Mouse (Mus musculus): ENCODE measurements around the gene Gm5891. TPM values are rescaled to one million over a fixed set of nuclear protein-coding genes. Genes with fewer than 3 reads are reported as not detected.
"Not testable (repeated sequence)": the region's sequence is repeated elsewhere in the genome, so short reads cannot be mapped to it uniquely, and the experiment has no call there.

Gm5891 gene
- polyA plus RNA-seq (2021), result not detected

- POLR2A ChIA-PET; CTCF ChIA-PET; ATAC-seq; DNase-seq (ENCODE audit: low read depth, low spot score); H3K27me3 ChIP-seq; in situ Hi-C loops (cut with MboI; ENCODE audit: low pct_unique_long_range_greater_than_20kb): not testable (repeated sequence)
Measured at GRCm38 (mm10) chr7:21921191-21921590, at the start of gene Gm5891. Gm5891 (minus strand) TSS chr7:21921291.

Other genes starting within 250 kb of the Gm5891 start
- gene Gm4175, start 159.8 kb downstream of the Gm5891 start, polyA plus RNA-seq (2021), result not detected
- gene Gm4177, start 124.6 kb downstream of the Gm5891 start, polyA plus RNA-seq (2021), result not detected
- not detected for gene Vmn1r135, start 88.9 kb downstream of the Gm5891 start, polyA plus RNA-seq (2021)
- gene Gm5725, start 77.0 kb downstream of the Gm5891 start, polyA plus RNA-seq (2021), result not detected
- not detected for gene Vmn1r137, start 73.3 kb upstream of the Gm5891 start, polyA plus RNA-seq (2021)
- not detected for gene Vmn1r138, start 107.6 kb upstream of the Gm5891 start, polyA plus RNA-seq (2021)
- not detected for gene Gm6176, start 135.0 kb upstream of the Gm5891 start, polyA plus RNA-seq (2021)
- not detected for gene Vmn1r139, start 147.8 kb upstream of the Gm5891 start, polyA plus RNA-seq (2021)
- gene Gm16451, start 197.0 kb upstream of the Gm5891 start, polyA plus RNA-seq (2021), result not detected
- not detected for gene Gm10666, start 213.4 kb upstream of the Gm5891 start, polyA plus RNA-seq (2021)
- gene Vmn1r142, start 242.7 kb upstream of the Gm5891 start, polyA plus RNA-seq (2021), result not detected